8 mouse cellular contexts compared by ENCODE assay signal in the genomic region with DNA sequence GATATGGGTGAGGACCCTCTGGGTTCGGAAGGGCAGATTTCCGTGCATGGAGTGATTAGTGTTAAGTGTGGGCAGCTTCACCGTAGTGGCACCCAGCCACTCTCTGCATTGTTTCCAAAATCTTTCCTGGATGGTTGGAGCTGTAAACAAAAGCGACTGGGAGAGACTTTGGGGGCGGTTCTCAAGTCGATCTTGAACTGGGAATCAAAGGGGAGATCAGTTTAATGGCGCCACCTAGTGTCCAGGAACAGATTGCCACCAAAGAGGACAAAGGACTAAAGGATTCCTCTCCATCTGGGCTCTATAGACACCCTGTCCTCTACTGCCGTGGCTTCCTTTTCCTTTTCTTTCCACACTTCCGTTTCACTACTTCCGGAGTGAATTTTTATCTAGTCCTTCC. TPM values are rescaled to one million over a fixed set of nuclear protein-coding genes. Genes with fewer than 3 reads are reported as not detected.
DNase-seq lines count a peak whose midpoint lies in the region; ATAC-seq lines count a peak whose summit lies in the region.

No protein-coding gene starts in this region.

- H3K36me3 ChIP-seq in embryonic facial prominence, embryonic 12.5 days = peaks cover 36% of the 10 kb centered on the region
- peaks cover 41% of the 10 kb centered on the region for H3K36me3 ChIP-seq in limb, embryonic 13.5 days
- H3K36me3 ChIP-seq in midbrain, embryonic 16.5 days (ENCODE audit: control insufficient read depth, insufficient read depth, low read length) = peaks cover 22% of the 10 kb centered on the region

- DNase-seq in 416B (ENCODE audit: low read depth) = peak; percentile 92
- peak; percentile 71 for DNase-seq in adrenal gland, postnatal 25 days
- DNase-seq in heart, adult 8-10 months (ENCODE audit: low spot score) = peak; percentile 84
- peak; percentile 67 to 86 for DNase-seq in kidney, adult 8-10 months
- DNase-seq in spleen, postnatal 4 days (ENCODE audit: low spot score in 2 of 2) = peak; percentile 81 to 90

- H3K9ac ChIP-seq in embryonic facial prominence, embryonic 12.5 days = peak overlapping the region; percentile 42; the same call in 1 of the 2 replicates
- H3K9ac ChIP-seq in limb, embryonic 13.5 days = no peak overlapping the region
- peak overlapping the region; percentile 37; the same call in 1 of the 2 replicates for H3K9ac ChIP-seq in midbrain, embryonic 16.5 days (ENCODE audit: low read depth, low read length)

- 11% methylated on average over 10 of the region's 10 CpGs for WGBS in embryonic facial prominence, embryonic 12.5 days
- 11% methylated on average over 10 of the region's 10 CpGs for WGBS in limb, embryonic 13.5 days
- 8% methylated on average over 10 of the region's 10 CpGs for WGBS in midbrain, embryonic 16.5 days

- H3K4me3 ChIP-seq in embryonic facial prominence, embryonic 12.5 days = no peak overlapping the region
- H3K4me3 ChIP-seq in limb, embryonic 13.5 days = no peak overlapping the region
- peak overlapping the region; percentile 17; the same call in 1 of the 2 replicates for H3K4me3 ChIP-seq in midbrain, embryonic 16.5 days (ENCODE audit: low read depth, low read length)

- H3K4me2 ChIP-seq in embryonic facial prominence, embryonic 12.5 days (replicated peaks) = peak overlapping the region; percentile 37
- H3K4me2 ChIP-seq in limb, embryonic 13.5 days (replicated peaks) = peak overlapping the region; percentile 49
- H3K4me2 ChIP-seq in midbrain, embryonic 16.5 days (ENCODE audit: low read length) = peak overlapping the region; percentile 51

- H3K9me3 ChIP-seq in embryonic facial prominence, embryonic 12.5 days = no peaks in the 10 kb centered on the region
- no peaks in the 10 kb centered on the region for H3K9me3 ChIP-seq in limb, embryonic 13.5 days
- no peaks in the 10 kb centered on the region for H3K9me3 ChIP-seq in midbrain, embryonic 16.5 days (replicated peaks; ENCODE audit: control insufficient read depth, low read length, poor library complexity, severe bottlenecking)

- 0 out of 2 replicates have a peak, but pooled peaks have one; percentile 42 for ATAC-seq in embryonic facial prominence, embryonic 12.5 days (ENCODE audit: insufficient number of reproducible peaks, insufficient read depth, low FRiP score, low TSS enrichment)
- ATAC-seq in limb, embryonic 13.5 days (ENCODE audit: low FRiP score, low read depth) = peak; percentile 66; the same call in 1 of the 2 replicates
- peak; percentile 51; the same call in 1 of the 2 replicates for ATAC-seq in midbrain, embryonic 16.5 days

- 0 out of 2 replicates have a peak overlapping the region, but pooled peaks have one; percentile 11 for H3K27ac ChIP-seq in embryonic facial prominence, embryonic 12.5 days
- H3K27ac ChIP-seq in limb, embryonic 13.5 days = peak overlapping the region; percentile 52
- peak overlapping the region; percentile 50 for H3K27ac ChIP-seq in midbrain, embryonic 16.5 days (ENCODE audit: low read length)

- H3K4me1 ChIP-seq in embryonic facial prominence, embryonic 12.5 days = no peaks in the 10 kb centered on the region
- H3K4me1 ChIP-seq in limb, embryonic 13.5 days = peaks cover 6% of the 10 kb centered on the region; the same call in 1 of the 2 replicates
- H3K4me1 ChIP-seq in midbrain, embryonic 16.5 days (ENCODE audit: control insufficient read depth, insufficient read depth, low read length) = peaks cover 4% of the 10 kb centered on the region; the same call in 1 of the 2 replicates

- H3K27me3 ChIP-seq in embryonic facial prominence, embryonic 12.5 days = no peaks in the 10 kb centered on the region
- no peaks in the 10 kb centered on the region for H3K27me3 ChIP-seq in limb, embryonic 13.5 days
- H3K27me3 ChIP-seq in midbrain, embryonic 16.5 days (ENCODE audit: control insufficient read depth, insufficient read depth, low read depth, low read length) = no peaks in the 10 kb centered on the region

RNA-seq across cellular contexts. Expression of gene Psmd7, which starts 11.6 kb away (rescaled TPM):
- total RNA-seq in adrenal gland, postnatal 25 days (2021) = 109 and 131 TPM in 2 replicates
- 328 and 342 TPM in 2 replicates for polyA plus RNA-seq in embryonic facial prominence, embryonic 12.5 days (2016; fragmentation: Nextera tagmentation; extraction: Ambion mirVana)
- 100 to 1,000 TPM; 103 to 113 (median 104) TPM for total RNA-seq in heart, adult 8-10 months (2022)
- polyA plus RNA-seq in limb, embryonic 13.5 days (2015; fragmentation: Nextera tagmentation; extraction: Ambion mirVana) = 340 and 356 TPM in 2 replicates
- 237 and 251 TPM in 2 replicates for polyA plus RNA-seq in midbrain, embryonic 16.5 days (2015; fragmentation: Nextera tagmentation; extraction: Ambion mirVana)
